Mouse (Mus musculus) ovary, postnatal 36 days (tissue): ENCODE measurements around the gene Gm21987.
"Not testable (repeated sequence)": the region's sequence is repeated elsewhere in the genome, so short reads cannot be mapped to it uniquely, and the experiment has no call there.

Source experiments
- DNase-seq: peaks from one replicate; pipeline ENCODE4 v3.0.0; 2022; ENCODE audit warnings: low spot score, mixed read lengths

Gene Gm21987

GRCm38 (mm10) chr16:38346529-38347325 is at the start of gene Gm21987, which contains the start of gene Cox17:
Gene Gm21987, plus strand, starts transcription at chr16:38347040.
Gene Cox17, plus strand, starts transcription at chr16:38346991.
- peak; percentile 85 for DNase-seq

GRCm38 (mm10) chr16:38298410-38298809 is 48.4 kb upstream of the Gm21987 start:
- no peak for DNase-seq

- no peak for DNase-seq
These were observed 44.5 kb upstream of the Gm21987 start for GRCm38 (mm10) chr16:38302367-38302766.

- peak; percentile 47 for DNase-seq
These were observed 42.2 kb upstream of the Gm21987 start for GRCm38 (mm10) chr16:38304460-38305194.

- DNase-seq = no peak
These were observed 40.1 kb upstream of the Gm21987 start for GRCm38 (mm10) chr16:38306571-38307220.

- no peak for DNase-seq
These were observed 39.6 kb upstream of the Gm21987 start for GRCm38 (mm10) chr16:38307221-38307605.

GRCm38 (mm10) chr16:38307651-38308050 is 39.2 kb upstream of the Gm21987 start:
- no peak for DNase-seq

GRCm38 (mm10) chr16:38308195-38308594 is 38.6 kb upstream of the Gm21987 start:
- DNase-seq = no peak

GRCm38 (mm10) chr16:38318492-38318891 is 28.3 kb upstream of the Gm21987 start:
- no peak for DNase-seq

GRCm38 (mm10) chr16:38319087-38319486 is 27.8 kb upstream of the Gm21987 start:
- DNase-seq = no peak

GRCm38 (mm10) chr16:38321452-38321935 is 25.3 kb upstream of the Gm21987 start:
- DNase-seq = peak; percentile 13

GRCm38 (mm10) chr16:38324311-38324710 is 22.5 kb upstream of the Gm21987 start:
- no peak for DNase-seq

- no peak for DNase-seq
These were observed 20.0 kb upstream of the Gm21987 start for GRCm38 (mm10) chr16:38326778-38327397.

GRCm38 (mm10) chr16:38329340-38329739 is 17.5 kb upstream of the Gm21987 start:
- no peak for DNase-seq

GRCm38 (mm10) chr16:38334431-38334830 is 12.4 kb upstream of the Gm21987 start:
- no peak for DNase-seq

GRCm38 (mm10) chr16:38338077-38338476 is 8.8 kb upstream of the Gm21987 start:
- DNase-seq = not testable (repeated sequence)

GRCm38 (mm10) chr16:38341396-38342324 is 5.2 kb upstream of the Gm21987 start, which contains the start of gene Maats1:
Gene Maats1, minus strand, starts transcription at chr16:38342143.
- DNase-seq = peak; percentile 79

- DNase-seq = no peak
These were observed 1.7 kb upstream of the Gm21987 start for GRCm38 (mm10) chr16:38344941-38345725.

GRCm38 (mm10) chr16:38347588-38347987 is 748 bp downstream of the Gm21987 start:
- no peak for DNase-seq

- DNase-seq = no peak
These were observed 1.4 kb downstream of the Gm21987 start for GRCm38 (mm10) chr16:38348217-38348761.
